Mouse (Mus musculus): Measurements from ENCODE around the gene Dtd1.

DNA sequence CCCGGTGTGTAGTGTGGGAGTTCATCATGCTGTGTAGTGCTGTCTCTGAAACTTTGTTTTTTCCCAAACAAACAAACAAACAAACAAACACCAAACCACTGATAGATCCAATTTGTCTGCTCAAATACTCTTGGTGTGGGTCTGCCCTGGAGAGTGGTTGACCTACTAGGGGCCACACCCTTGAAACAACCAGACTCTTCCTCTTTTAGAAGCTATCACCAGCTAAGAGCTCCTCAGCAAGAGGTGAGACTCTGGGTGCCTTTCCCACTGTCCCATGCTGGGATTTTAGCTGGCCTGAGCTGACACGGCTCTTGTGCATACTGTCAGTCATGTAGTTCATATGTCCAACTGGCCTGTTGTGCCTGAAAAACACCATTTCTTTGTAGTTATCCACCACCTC is 145.6 kb downstream of the Dtd1 start:
- TF ChIP-seq CTCF (IDR thresholded peaks at IDR 0.05; ENCODE audit: low read depth, low read length) (no peak), EP300 (IDR thresholded peaks at IDR 0.05; ENCODE audit: insufficient read depth, low read depth, low read length) (no peak), POLR2A (IDR thresholded peaks at IDR 0.05; ENCODE audit: insufficient read depth, low read length) (no peak)

Data from ES-Bruce4 (cell line).